Mouse (Mus musculus) midbrain, embryonic 11.5 days (tissue): ENCODE measurements around the gene Grm8. TPM values are rescaled to one million over a fixed set of nuclear protein-coding genes. Genes with fewer than 3 reads are reported as not detected.

Experiments
- ATAC-seq: fragments of 200-750 bp; cut with Nextera tagmentation; 2 replicates; pipeline ENCODE4 v1.8.0; 2017; ENCODE audit warnings: moderate TSS enrichment, moderate library complexity; ENCODE audit not compliant: low FRiP score
- DNase-seq: peaks from one replicate; pipeline ENCODE4 v3.0.0; 2015; ENCODE audit warnings: low spot score; ENCODE audit errors: missing footprints
- H3K27ac ChIP-seq: fragments of 300-500 bp; sonication (generic); 2 replicates; pipeline ENCODE4 v1.5.1; 2014; ENCODE audit warnings: low read depth, low read length
- H3K27me3 ChIP-seq: fragments of 300-500 bp; sonication (generic); 2 replicates; pipeline ENCODE4 v1.6.1; 2014; ENCODE audit warnings: mild to moderate bottlenecking, low read length, moderate library complexity, mixed read lengths; ENCODE audit not compliant: control insufficient read depth, insufficient read depth
- H3K36me3 ChIP-seq: fragments of 300-500 bp; sonication (generic); 2 replicates; pipeline ENCODE4 v1.6.1; 2014; ENCODE audit warnings: mild to moderate bottlenecking, low read length, moderate library complexity, mixed read lengths; ENCODE audit not compliant: control insufficient read depth, insufficient read depth
- H3K4me1 ChIP-seq: fragments of 300-500 bp; sonication (generic); 2 replicates; pipeline ENCODE4 v1.6.1; 2014; ENCODE audit warnings: low read length; ENCODE audit not compliant: control insufficient read depth, insufficient read depth
- H3K4me2 ChIP-seq: fragments of 300-500 bp; sonication (generic); 2 replicates; pipeline ENCODE4 v1.6.1; 2014; ENCODE audit warnings: mild to moderate bottlenecking, moderate library complexity
- H3K4me3 ChIP-seq: fragments of 300-500 bp; sonication (generic); 2 replicates; pipeline ENCODE4 v1.5.1; 2014; ENCODE audit warnings: low read depth, low read length
- H3K9ac ChIP-seq: fragments of 300-500 bp; sonication (generic); 2 replicates; pipeline ENCODE4 v1.6.1; 2014; ENCODE audit warnings: low read length
- H3K9me3 ChIP-seq: fragments of 300-500 bp; sonication (generic); 2 replicates; pipeline ENCODE4 v1.6.1; 2016; ENCODE audit warnings: low read length; ENCODE audit not compliant: control insufficient read depth
- whole genome bisulfite sequencing: fragments of 180-500 bp; shearing (Covaris S2); extraction: QIAGEN DNeasy Blood & Tissue Kit; methylation state at CpG from one replicate; pipeline ENCODE4 v1.1.7; 2014; 5-methylcytosine and 5-hydroxymethylcytosine counted together
- polyA plus RNA-seq: library from polyadenylated mRNA; unstranded; fragments of >200 nt; fragmentation: Nextera tagmentation; extraction: Ambion mirVana; gene quantifications from 2 replicates; pipeline ENCODE4 v1.2.1, GENCODE M21; 2014

Gene Grm8
- polyA plus RNA-seq, 1 experiment from 2014 or later: 3.5 TPM

GRCm38 (mm10) chr6:27460998-27461397, 674.0 kb downstream of the Grm8 start:
- Histone ChIP-seq H3K9me3 (no peaks in the 10 kb centered on the region), H3K27ac (no peak overlapping the region), H3K4me1 (no peaks in the 10 kb centered on the region), H3K36me3 (no peaks in the 10 kb centered on the region), H3K4me3 (no peak overlapping the region), H3K27me3 (no peaks in the 10 kb centered on the region), H3K9ac (no peak overlapping the region), H3K4me2 (no peak overlapping the region)
- DNase-seq (no peak), ATAC-seq (no peak)
- WGBS: 81% methylated on average over 5 of the region's 5 CpGs

DNA sequence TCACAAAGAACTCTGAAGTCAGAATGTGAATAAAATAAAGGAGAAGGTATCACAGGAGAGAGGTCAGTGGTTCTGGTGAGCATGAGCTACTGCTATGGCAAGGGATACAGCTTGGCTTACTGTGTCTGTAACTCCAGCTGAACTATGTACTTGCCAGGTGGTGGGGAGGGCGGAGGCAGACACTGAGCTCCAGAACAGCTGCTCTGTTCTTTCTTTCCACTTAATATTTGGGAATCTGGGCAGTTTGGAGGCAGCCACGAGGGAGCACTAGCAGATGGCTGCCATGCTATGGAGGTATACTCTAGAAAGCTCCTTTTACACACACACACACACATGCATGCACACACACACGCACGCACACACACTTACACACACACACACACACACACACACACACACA, 726.5 kb downstream of the Grm8 start:
- DNase-seq (no peak), ATAC-seq (peak; percentile 70)
- Histone ChIP-seq H3K4me1 (no peaks in the 10 kb centered on the region), H3K9ac (no peak overlapping the region), H3K4me2 (no peak overlapping the region), H3K27ac (no peak overlapping the region), H3K9me3 (no peaks in the 10 kb centered on the region), H3K27me3 (no peaks in the 10 kb centered on the region), H3K36me3 (no peaks in the 10 kb centered on the region), H3K4me3 (no peak overlapping the region)
- WGBS: 75% methylated on average over 4 of the region's 4 CpGs

GRCm38 (mm10) chr6:27372416-27372815, 762.6 kb downstream of the Grm8 start:
- no peaks in the 10 kb centered on the region for H3K36me3 ChIP-seq
- ATAC-seq (no peak), DNase-seq (no peak)
- H3K27ac ChIP-seq: no peak overlapping the region
- H3K4me3 ChIP-seq: no peak overlapping the region
- no peaks in the 10 kb centered on the region for H3K9me3 ChIP-seq
- H3K27me3 ChIP-seq: no peaks in the 10 kb centered on the region
- H3K4me2 ChIP-seq: no peak overlapping the region
- H3K9ac ChIP-seq: no peak overlapping the region
- H3K4me1 ChIP-seq: no peaks in the 10 kb centered on the region

DNA sequence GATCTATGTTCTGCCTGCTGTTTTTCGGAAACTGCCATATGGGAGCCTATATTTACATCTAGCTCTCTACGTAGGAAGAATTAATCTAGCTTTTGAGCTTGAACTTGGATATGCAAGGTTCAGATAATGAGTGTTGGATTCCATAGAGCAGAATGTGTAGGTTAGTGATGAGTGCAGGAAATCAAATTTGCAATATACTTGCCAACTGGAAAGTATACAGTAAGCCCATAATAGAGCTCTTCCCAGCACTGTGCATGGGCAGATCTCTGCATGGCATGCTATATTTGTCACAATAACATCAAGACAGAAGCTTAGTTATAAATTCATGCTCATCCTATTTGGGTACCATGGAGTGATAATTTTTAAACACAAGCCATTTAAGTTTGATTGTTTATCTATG, 763.9 kb downstream of the Grm8 start:
- no peaks in the 10 kb centered on the region for H3K36me3 ChIP-seq
- H3K9me3 ChIP-seq: no peaks in the 10 kb centered on the region
- no peaks in the 10 kb centered on the region for H3K4me1 ChIP-seq
- 81% methylated on average over 2 of the region's 2 CpGs for WGBS
- no peak for ATAC-seq
- no peak overlapping the region for H3K9ac ChIP-seq
- DNase-seq: no peak
- H3K27ac ChIP-seq: no peak overlapping the region
- H3K27me3 ChIP-seq: no peaks in the 10 kb centered on the region
- no peak overlapping the region for H3K4me3 ChIP-seq
- no peak overlapping the region for H3K4me2 ChIP-seq

DNA sequence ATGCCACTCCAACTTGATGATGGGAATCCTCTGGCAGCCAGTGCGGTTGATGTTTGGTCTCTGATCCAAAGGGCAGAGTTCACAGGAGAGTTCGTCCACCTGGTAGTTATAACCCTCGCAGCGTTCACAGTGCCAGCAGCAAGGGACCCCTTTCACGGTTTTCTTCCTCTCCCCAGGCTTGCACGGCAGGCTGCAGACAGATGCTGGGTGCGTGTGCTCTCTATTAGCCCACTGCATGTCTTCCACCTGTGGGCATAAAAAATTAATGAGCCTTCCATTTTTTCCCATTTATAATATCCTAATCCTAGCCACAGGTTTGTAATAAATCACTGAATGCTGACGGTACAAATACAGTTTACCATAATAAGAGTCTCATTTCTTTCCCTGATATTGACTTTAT, 771.2 kb downstream of the Grm8 start:
- no peak for ATAC-seq
- Histone ChIP-seq H3K9me3 (no peaks in the 10 kb centered on the region), H3K27ac (no peak overlapping the region), H3K4me3 (no peak overlapping the region), H3K4me1 (no peaks in the 10 kb centered on the region), H3K9ac (no peak overlapping the region), H3K27me3 (no peaks in the 10 kb centered on the region), H3K4me2 (no peak overlapping the region), H3K36me3 (no peaks in the 10 kb centered on the region)
- 92% methylated on average over 8 of the region's 8 CpGs for WGBS
- DNase-seq: no peak

- DNase-seq (no peak), ATAC-seq (no peak)
- H3K27ac ChIP-seq: no peak overlapping the region
- no peak overlapping the region for H3K4me2 ChIP-seq
- no peak overlapping the region for H3K9ac ChIP-seq
- H3K9me3 ChIP-seq: no peaks in the 10 kb centered on the region
- no peaks in the 10 kb centered on the region for H3K4me1 ChIP-seq
- no peak overlapping the region for H3K4me3 ChIP-seq
- H3K36me3 ChIP-seq: no peaks in the 10 kb centered on the region
- no peaks in the 10 kb centered on the region for H3K27me3 ChIP-seq
Observed at GRCm38 (mm10) chr6:27360440-27360839, 774.5 kb downstream of the Grm8 start.

DNA sequence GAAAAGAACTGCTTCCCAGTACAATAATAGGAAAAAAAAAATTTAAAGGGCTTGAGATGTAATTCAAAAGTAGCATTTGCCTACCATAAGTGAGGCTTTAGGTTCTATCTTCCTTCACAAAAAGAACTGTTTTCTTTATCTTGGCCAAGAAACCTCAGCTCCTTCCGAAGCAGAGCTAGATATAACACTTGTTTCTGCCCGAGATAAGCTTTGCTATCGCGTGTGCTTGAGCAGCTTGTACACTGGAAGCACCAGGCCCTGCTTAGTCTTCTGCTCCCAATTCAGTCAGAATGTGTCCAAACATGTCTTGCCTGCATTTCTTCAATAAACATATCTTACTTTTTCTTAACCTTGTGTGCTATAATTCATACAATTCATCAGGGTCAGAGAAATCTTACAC, 783.8 kb downstream of the Grm8 start:
- DNase-seq (no peak), ATAC-seq (no peak)
- Histone ChIP-seq H3K9ac (no peak overlapping the region), H3K4me3 (no peak overlapping the region), H3K4me2 (no peak overlapping the region), H3K36me3 (no peaks in the 10 kb centered on the region), H3K27ac (no peak overlapping the region), H3K4me1 (no peaks in the 10 kb centered on the region), H3K9me3 (no peaks in the 10 kb centered on the region), H3K27me3 (no peaks in the 10 kb centered on the region)
- WGBS: 92% methylated on average over 4 of the region's 4 CpGs

- no peak overlapping the region for H3K4me2 ChIP-seq
- H3K9ac ChIP-seq: no peak overlapping the region
- ATAC-seq (no peak), DNase-seq (no peak)
- H3K4me3 ChIP-seq: no peak overlapping the region
- H3K36me3 ChIP-seq: no peaks in the 10 kb centered on the region
- WGBS: 80% methylated on average over 2 of the region's 2 CpGs
- H3K27ac ChIP-seq: no peak overlapping the region
- H3K4me1 ChIP-seq: no peaks in the 10 kb centered on the region
- no peaks in the 10 kb centered on the region for H3K9me3 ChIP-seq
- no peaks in the 10 kb centered on the region for H3K27me3 ChIP-seq
Observed at GRCm38 (mm10) chr6:27348272-27348671, 786.7 kb downstream of the Grm8 start.

- Histone ChIP-seq H3K4me2 (no peak overlapping the region), H3K36me3 (no peaks in the 10 kb centered on the region), H3K27ac (no peak overlapping the region), H3K4me1 (no peaks in the 10 kb centered on the region), H3K9ac (no peak overlapping the region), H3K27me3 (no peaks in the 10 kb centered on the region), H3K9me3 (no peaks in the 10 kb centered on the region), H3K4me3 (no peak overlapping the region)
- ATAC-seq (no peak), DNase-seq (no peak)
- WGBS: 82% methylated on average over 1 of the region's 1 CpGs
Observed at GRCm38 (mm10) chr6:27346311-27346710, 788.7 kb downstream of the Grm8 start.

DNA sequence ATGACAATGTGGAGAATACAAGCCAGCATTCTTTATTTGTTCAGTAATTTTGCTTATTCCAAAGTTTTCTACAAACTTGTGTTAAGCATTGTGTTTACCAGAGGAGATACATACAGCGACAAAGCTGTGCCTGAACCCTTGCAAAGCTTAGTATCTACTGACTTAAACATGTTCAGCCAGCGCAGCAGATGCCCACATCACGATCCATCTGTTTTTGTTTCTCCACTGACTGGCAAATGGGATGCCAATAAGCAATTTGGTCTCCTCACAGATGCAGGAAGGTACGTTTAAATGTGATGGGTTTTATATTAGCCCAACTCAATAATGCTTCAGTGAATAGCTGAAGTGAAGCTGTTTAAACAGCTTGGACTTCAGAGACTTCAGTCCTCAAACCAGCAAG, 794.8 kb downstream of the Grm8 start:
- WGBS: 85% methylated on average over 4 of the region's 4 CpGs
- H3K27me3 ChIP-seq: no peaks in the 10 kb centered on the region
- no peaks in the 10 kb centered on the region for H3K36me3 ChIP-seq
- H3K9me3 ChIP-seq: no peaks in the 10 kb centered on the region
- H3K4me2 ChIP-seq: no peak overlapping the region
- no peak overlapping the region for H3K9ac ChIP-seq
- H3K4me3 ChIP-seq: no peak overlapping the region
- no peak for ATAC-seq
- H3K27ac ChIP-seq: no peak overlapping the region
- H3K4me1 ChIP-seq: no peaks in the 10 kb centered on the region
- no peak for DNase-seq
